Mouse (Mus musculus): Measurements from ENCODE around the gene Tmem165. TPM values are rescaled to one million over a fixed set of nuclear protein-coding genes. Genes with fewer than 3 reads are reported as not detected.

Gene Tmem165
- total RNA-seq (2021), result 10 to 100 TPM; 15.2 TPM
- long read RNA-seq, experiment 1, transcript Tmem165-201 (6 exons, 1,897 nt), result major isoform, 39 of 42 reads
- long read RNA-seq, experiment 1, partial matches to known transcripts, result 1 of 42 reads
- long read RNA-seq, experiment 1, other reads (novel, unspliced or antisense), result 1 of 42 reads
- long read RNA-seq, experiment 2, transcript Tmem165-201 (6 exons, 1,897 nt), result major isoform, 41 of 44 reads
- long read RNA-seq, experiment 2, partial matches to known transcripts, result 1 of 44 reads
- long read RNA-seq, experiment 2, other reads (novel, unspliced or antisense), result 2 of 44 reads

DNA sequence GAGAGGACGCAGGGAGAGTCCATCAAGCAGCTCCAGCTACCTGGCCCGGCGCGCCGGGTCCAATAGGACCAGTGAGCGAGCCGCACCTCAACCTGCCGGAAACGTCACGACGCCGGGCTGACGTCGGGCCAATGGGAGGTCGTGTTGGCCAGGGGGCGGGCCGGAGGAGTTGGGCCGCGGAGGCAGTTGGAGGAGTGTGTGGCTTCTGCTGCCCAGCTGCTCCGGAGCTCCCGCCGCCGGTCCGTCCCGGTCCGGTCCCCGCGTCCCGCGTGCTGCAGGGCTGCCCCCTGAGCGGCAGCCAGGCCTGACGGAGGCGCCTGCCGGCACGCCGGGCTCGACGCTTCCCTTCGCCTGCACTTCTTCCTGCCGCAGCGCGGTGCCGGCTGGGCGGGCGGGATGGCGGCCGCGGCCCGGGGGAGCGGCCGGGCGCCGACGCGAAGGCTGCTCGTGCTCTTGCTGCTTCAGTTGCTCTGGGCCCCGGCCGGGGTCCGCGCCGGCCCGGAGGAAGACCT is at the start of gene Tmem165:
Gene Tmem165, plus strand, starts transcription at position 131 of the 512 bp plus-strand sequence.
- DNase-seq, result peak; percentile 97
- no peak for TF ChIP-seq CTCF (IDR thresholded peaks at IDR 0.05)
- Histone ChIP-seq H3K27ac (peak within 1 kb of the TSS; percentile 91), H3K4me3 (peak within 1 kb of the TSS; percentile 83)
- intact Hi-C loops (cut with DNase I), result loop anchor here (5.0 kb wide), 1 partner anchor 42 kb away; the partner anchor contains the start of gene Srd5a3

- no peak overlapping the region for H3K27ac ChIP-seq
- intact Hi-C loops (cut with DNase I), result no loop called here
- no peak for TF ChIP-seq CTCF (IDR thresholded peaks at IDR 0.05)
- DNase-seq, result no peak
- no peak overlapping the region for H3K4me3 ChIP-seq
Observed at GRCm38 (mm10) chr5:76135644-76136043, 48.0 kb upstream of the Tmem165 start.

DNA sequence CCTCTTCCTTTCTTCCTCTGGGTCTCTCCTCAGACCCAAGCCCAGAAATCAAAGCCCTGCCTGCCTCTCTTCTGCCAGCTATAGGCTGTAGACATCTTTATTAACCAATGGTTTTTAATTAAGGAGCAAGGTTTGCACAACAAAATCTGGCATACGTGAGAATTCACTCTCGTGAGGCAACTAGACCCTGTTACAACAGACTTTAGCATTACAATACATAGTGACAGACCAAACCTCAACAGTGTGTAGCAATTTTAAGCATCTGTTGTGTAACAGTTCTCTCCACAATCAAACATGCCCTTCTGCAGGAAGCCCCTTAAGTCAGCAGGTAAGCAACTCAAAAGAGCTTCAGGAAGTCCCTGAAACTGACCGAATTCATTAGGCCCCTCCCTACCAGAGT is 47.4 kb upstream of the Tmem165 start:
- Histone ChIP-seq H3K4me3 (no peak overlapping the region), H3K27ac (no peak overlapping the region)
- no peak for DNase-seq
- intact Hi-C loops (cut with DNase I), result no loop called here
- no peak for TF ChIP-seq CTCF (IDR thresholded peaks at IDR 0.05)

GRCm38 (mm10) chr5:76137586-76137985 is 46.1 kb upstream of the Tmem165 start:
- Histone ChIP-seq H3K4me3 (no peak overlapping the region), H3K27ac (no peak overlapping the region)
- intact Hi-C loops (cut with DNase I), result no loop called here
- no peak for TF ChIP-seq CTCF (IDR thresholded peaks at IDR 0.05)
- no peak for DNase-seq

DNA sequence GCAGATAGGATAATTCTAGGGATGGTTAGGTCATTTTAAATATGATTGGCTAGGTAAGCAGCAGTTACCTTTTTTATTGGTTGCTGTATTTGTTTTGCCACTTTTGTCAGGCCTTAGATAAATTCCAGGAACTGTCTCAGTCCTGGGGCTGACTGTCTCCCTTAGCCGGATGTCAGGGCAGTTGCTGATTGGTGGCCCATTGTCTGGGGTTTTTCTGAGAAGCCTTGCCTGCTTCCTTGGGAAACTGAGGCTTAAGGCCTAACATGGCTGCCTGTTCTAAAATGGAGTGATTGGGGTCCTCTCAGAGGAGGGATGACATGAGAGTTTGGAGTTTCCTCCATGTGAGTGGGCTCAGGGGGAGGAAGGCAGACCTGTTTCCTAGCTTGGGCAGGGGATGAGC is 45.6 kb upstream of the Tmem165 start:
- intact Hi-C loops (cut with DNase I), result no loop called here
- no peak for DNase-seq
- Histone ChIP-seq H3K27ac (no peak overlapping the region), H3K4me3 (no peak overlapping the region)
- no peak for TF ChIP-seq CTCF (IDR thresholded peaks at IDR 0.05)

GRCm38 (mm10) chr5:76138512-76138911 is 45.2 kb upstream of the Tmem165 start:
- no peak for TF ChIP-seq CTCF (IDR thresholded peaks at IDR 0.05)
- Histone ChIP-seq H3K4me3 (no peak overlapping the region), H3K27ac (no peak overlapping the region)
- no peak for DNase-seq
- intact Hi-C loops (cut with DNase I), result no loop called here

DNA sequence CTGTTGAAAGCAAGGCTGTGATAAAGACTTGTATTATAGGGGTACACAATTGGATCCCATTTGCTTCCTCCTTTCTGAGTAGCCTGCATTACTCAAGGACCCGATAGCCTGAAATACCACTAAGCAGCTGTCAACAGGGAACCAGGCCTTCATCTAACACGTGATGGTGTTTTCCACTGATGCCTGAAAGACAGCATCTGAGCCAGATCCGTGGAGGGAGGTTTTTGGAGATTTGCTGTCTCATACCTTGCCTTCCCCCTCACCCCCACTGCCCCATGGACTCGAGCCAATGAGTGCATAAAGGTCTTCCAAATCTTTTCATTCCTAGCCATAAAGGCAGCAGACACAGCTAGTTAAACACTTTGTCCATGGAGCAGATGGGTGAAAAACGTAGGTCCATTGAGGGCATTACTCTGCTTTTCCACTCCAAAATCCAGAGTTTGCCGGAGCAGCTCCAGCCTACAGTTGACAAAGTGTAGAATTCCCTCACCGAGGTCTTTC is 44.5 kb upstream of the Tmem165 start:
- no peak for TF ChIP-seq CTCF (IDR thresholded peaks at IDR 0.05)
- Histone ChIP-seq H3K27ac (peak overlapping the region; percentile 99; the same call in 1 of the 2 replicates), H3K4me3 (peak overlapping the region; percentile 84)
- intact Hi-C loops (cut with DNase I), result no loop called here
- DNase-seq, result no peak

DNA sequence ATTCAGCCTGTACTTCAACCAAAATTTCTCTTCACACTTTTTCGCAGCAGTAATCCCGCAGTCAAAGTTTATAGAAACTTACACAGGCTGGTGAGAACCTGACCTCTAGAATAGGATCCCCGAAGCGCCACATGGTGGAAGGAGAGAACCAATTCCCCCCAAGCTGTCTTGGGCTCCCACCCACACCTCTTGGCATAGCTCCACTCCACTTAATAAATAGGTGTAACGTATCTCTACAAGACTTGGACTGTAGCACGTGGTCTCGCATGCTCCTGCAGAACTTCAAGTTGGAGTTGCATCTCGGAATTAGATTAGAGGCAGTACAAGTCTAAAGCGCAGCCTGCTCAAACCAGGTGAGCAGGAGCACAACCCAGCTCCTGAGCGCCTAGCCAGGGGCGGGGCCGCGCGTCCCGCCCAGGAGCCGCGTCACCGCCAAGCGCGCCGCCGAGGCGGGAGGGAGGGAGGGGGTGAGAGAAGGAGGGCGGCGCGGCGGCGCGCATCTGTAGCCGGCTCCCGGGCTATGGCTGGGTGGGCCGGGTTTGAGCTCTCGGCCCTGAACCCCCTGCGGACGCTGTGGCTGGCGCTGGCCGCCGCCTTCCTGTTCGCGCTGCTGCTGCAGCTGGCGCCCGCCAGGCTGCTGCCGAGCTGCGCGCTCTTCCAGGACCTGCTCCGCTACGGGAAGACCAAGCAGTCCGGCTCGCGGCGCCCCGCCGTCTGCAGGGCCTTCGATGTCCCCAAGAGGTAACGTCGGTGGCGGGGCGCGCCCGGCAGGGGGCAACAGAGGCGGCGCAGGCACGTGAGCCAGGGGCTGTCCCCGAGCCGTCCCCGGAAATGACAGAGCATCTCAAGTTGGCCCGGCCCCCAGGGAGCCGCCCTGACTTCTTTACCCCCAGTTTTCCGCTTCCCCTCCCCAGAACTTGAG is 43.6 kb upstream of the Tmem165 start, which contains the start of gene Srd5a3:
Gene Srd5a3, plus strand, starts transcription at position 464 of the 922 bp plus-strand sequence.
- Histone ChIP-seq H3K4me3 (peak within 1 kb of the TSS; percentile 84), H3K27ac (peak within 1 kb of the TSS; percentile 99)
- TF ChIP-seq CTCF (IDR thresholded peaks at IDR 0.05), result peak; percentile 93; the same call in 1 of the 2 replicates
- peak; percentile 97 for DNase-seq
- intact Hi-C loops (cut with DNase I), result loop anchor here (5.0 kb wide), 2 partner anchors 42 to 402 kb away; partner anchors contain the start of gene Tmem165

DNA sequence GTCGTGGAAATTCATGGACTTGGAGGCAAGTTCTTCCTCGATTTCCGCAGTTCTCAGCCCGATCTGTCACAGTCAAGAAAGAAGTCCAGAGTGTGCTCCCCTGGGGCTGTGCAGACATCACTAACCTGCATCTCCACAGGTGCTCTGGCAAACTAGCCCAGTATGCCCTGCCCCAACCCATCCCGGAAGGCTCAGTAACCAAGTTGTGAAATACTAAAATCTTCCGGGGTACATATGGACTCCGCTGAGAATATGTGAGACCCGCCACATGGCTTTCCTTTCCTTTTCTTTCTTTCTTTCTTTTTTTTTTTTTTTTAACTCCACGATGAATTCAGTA is 43.0 kb upstream of the Tmem165 start:
- no peak for TF ChIP-seq CTCF (IDR thresholded peaks at IDR 0.05)
- intact Hi-C loops (cut with DNase I), result loop anchor here (5.0 kb wide), 2 partner anchors 42 to 402 kb away; partner anchors contain the start of gene Tmem165
- Histone ChIP-seq H3K4me3 (peak overlapping the region; percentile 84), H3K27ac (peak overlapping the region; percentile 99)
- no peak for DNase-seq

DNA sequence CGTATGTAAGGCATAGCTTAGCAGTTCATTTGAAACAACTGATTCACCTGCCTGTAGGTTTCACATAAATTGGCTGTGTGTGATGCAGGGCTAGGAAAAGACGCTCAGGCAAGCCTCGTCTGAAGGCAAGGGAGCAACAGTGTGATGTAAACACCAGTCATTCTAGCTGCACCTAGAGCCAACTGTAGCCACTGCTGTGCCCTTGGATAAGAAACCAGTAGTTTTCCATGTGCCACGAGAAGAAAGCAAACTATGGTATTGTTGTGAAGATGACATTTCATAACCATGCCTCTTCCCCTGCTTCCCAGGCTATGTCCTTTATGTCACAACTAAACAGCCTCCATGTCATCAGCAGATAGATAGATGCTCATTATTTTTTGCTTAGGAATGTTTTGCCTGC is 40.3 kb upstream of the Tmem165 start:
- no peak for DNase-seq
- TF ChIP-seq CTCF (IDR thresholded peaks at IDR 0.05), result no peak
- intact Hi-C loops (cut with DNase I), result loop anchor here (5.0 kb wide), 2 partner anchors 39 to 399 kb away; partner anchors contain the start of gene Tmem165
- no peak overlapping the region for H3K27ac ChIP-seq
- H3K4me3 ChIP-seq, result no peak overlapping the region

GRCm38 (mm10) chr5:76146401-76146800 is 37.3 kb upstream of the Tmem165 start:
- no peak for TF ChIP-seq CTCF (IDR thresholded peaks at IDR 0.05)
- intact Hi-C loops (cut with DNase I), result no loop called here
- no peak for DNase-seq
- H3K4me3 ChIP-seq, result no peak overlapping the region
- H3K27ac ChIP-seq, result no peak overlapping the region

- no peak for DNase-seq
- intact Hi-C loops (cut with DNase I), result no loop called here
- Histone ChIP-seq H3K4me3 (no peak overlapping the region), H3K27ac (no peak overlapping the region)
- TF ChIP-seq CTCF (IDR thresholded peaks at IDR 0.05), result no peak
Observed at GRCm38 (mm10) chr5:76149436-76149835, 34.2 kb upstream of the Tmem165 start.

All from gastrocnemius, adult 2 months (tissue).